ENCODE assay signal across 8 mouse cellular contexts in the genomic region with DNA sequence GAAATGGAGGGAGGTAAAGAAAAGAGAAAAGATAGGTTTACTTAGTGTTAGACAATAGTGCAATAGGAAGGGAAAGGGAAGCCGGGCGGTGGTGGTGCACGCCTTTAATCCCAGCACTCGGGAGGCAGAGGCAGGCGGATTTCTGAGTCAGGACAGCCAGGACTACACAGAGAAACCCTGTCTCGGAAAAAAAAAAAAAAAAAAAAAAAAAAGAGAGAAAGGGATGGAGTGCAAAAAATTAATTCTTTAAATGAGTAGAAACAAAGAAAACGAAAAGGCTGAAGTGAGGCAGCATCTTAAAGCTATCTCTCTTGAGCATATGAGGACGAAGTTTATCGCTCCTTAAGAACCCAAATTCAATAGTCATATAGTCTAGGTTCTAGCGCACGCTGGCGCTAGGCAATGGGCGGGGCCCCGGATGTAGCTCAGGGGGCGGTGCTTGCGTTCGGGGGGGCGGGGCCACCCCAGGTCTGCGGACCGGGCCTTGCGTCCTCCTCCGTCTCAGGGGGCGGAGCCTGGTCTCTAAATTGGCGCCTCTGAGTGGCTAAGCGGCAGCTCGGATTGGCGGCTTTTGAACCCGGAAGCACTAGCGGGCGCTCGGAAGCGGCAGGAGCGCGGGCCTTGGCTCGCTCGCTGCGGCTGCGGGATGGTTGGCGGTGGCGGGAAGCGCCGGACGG. TPM values are rescaled to one million over a fixed set of nuclear protein-coding genes. Genes with fewer than 3 reads are reported as not detected.
DNase-seq lines count a peak whose midpoint lies in the region; ATAC-seq and TF ChIP-seq lines count a peak whose summit lies in the region.

Gene Hpf1 (plus strand): TSS at position 576 of the 677 bp plus-strand sequence.

- TF ChIP-seq CTCF in C2C12 (IDR thresholded peaks at IDR 0.05; ENCODE audit: control insufficient read depth, insufficient read depth, insufficient read length), result no peak
- TF ChIP-seq CTCF in brain, embryonic 14.5 days (IDR thresholded peaks at IDR 0.05; ENCODE audit: borderline replicate concordance, extremely low read depth, insufficient read depth, insufficient read length), result no peak
- TF ChIP-seq CTCF in liver, adult 2 months (IDR thresholded peaks at IDR 0.05; ENCODE audit: low read depth, low read length), result no peak

- H3ac ChIP-seq in C2C12 (ENCODE audit: control insufficient read depth, insufficient read length, low read depth), result peak within 1 kb of the TSS; percentile 99
- peak within 1 kb of the TSS; percentile 66 for H3ac ChIP-seq in myocyte (ENCODE audit: control insufficient read depth, insufficient read length)

- peaks cover 45% of the 10 kb centered on the region for H3K4me1 ChIP-seq in erythroblast, embryonic 14.5 days (ENCODE audit: control insufficient read depth)
- H3K4me1 ChIP-seq in heart, embryonic 11.5 days (ENCODE audit: control insufficient read depth, insufficient read depth, low read length), result peaks cover 16% of the 10 kb centered on the region
- H3K4me1 ChIP-seq in kidney, embryonic 16.5 days (ENCODE audit: insufficient read depth, low read length), result peaks cover 13% of the 10 kb centered on the region
- peaks cover 7% of the 10 kb centered on the region; the same call in 1 of the 2 replicates for H3K4me1 ChIP-seq in liver, adult 2 months (ENCODE audit: control insufficient read depth, insufficient read depth, low read length)

- peak; percentile 99 for DNase-seq in brain, embryonic 14.5 days (ENCODE audit: low read depth)
- DNase-seq in liver, adult 2 months (ENCODE audit: extremely low read depth, low read depth, low spot score), result peak; percentile 89
- DNase-seq in splenic B cell, adult 2 months (ENCODE audit: low read depth, low spot score), result peak; percentile 99

- H3K27ac ChIP-seq in heart, embryonic 11.5 days (ENCODE audit: low read depth, low read length), result no peak within 1 kb of the TSS
- 0 out of 2 replicates have a peak within 1 kb of the TSS, but pooled peaks have one; percentile 43 for H3K27ac ChIP-seq in kidney, embryonic 16.5 days (ENCODE audit: low read length)
- no peak within 1 kb of the TSS for H3K27ac ChIP-seq in liver, adult 2 months (replicated peaks; ENCODE audit: insufficient read depth, low read depth, low read length)

- H3K79me2 ChIP-seq in C2C12 (ENCODE audit: control insufficient read depth, insufficient read depth), result peaks cover 47% of the 10 kb centered on the region
- peaks cover 8% of the 10 kb centered on the region; the same call in 1 of the 2 replicates for H3K79me2 ChIP-seq in liver, adult 2 months (ENCODE audit: control insufficient read depth, insufficient read depth, low read length)
- H3K79me2 ChIP-seq in myocyte (ENCODE audit: control insufficient read depth, insufficient read depth), result peaks cover 45% of the 10 kb centered on the region

- H3K27me3 ChIP-seq in C2C12 (ENCODE audit: control insufficient read depth, insufficient read depth, insufficient read length) (no peaks in the 10 kb centered on the region), myocyte (ENCODE audit: control insufficient read depth, insufficient read depth, insufficient read length) (no peaks in the 10 kb centered on the region)
- H3K27me3 ChIP-seq in erythroblast, embryonic 14.5 days (ENCODE audit: control insufficient read depth), result no peaks in the 10 kb centered on the region
- no peaks in the 10 kb centered on the region for H3K27me3 ChIP-seq in heart, embryonic 11.5 days (ENCODE audit: control insufficient read depth, insufficient read depth, low read length)
- no peaks in the 10 kb centered on the region for H3K27me3 ChIP-seq in kidney, embryonic 16.5 days (ENCODE audit: insufficient read depth, low read length)
- no peaks in the 10 kb centered on the region for H3K27me3 ChIP-seq in liver, adult 2 months (ENCODE audit: control insufficient read depth, insufficient read depth, low read length)
- H3K27me3 ChIP-seq in splenic B cell, adult 2 months (ENCODE audit: control insufficient read depth, insufficient read depth, low read length, poor library complexity, severe bottlenecking), result no peaks in the 10 kb centered on the region

- peak; percentile 97 for ATAC-seq in heart, embryonic 11.5 days (replicated peaks; ENCODE audit: insufficient number of reproducible peaks, low FRiP score, low TSS enrichment)
- peak; percentile 98 for ATAC-seq in kidney, embryonic 16.5 days (ENCODE audit: low FRiP score, low TSS enrichment)

- peaks cover 5% of the 10 kb centered on the region; the same call in 1 of the 2 replicates for H3K9me3 ChIP-seq in erythroblast, embryonic 14.5 days (ENCODE audit: control insufficient read depth, low read length)
- no peaks in the 10 kb centered on the region for H3K9me3 ChIP-seq in heart, embryonic 11.5 days (replicated peaks; ENCODE audit: control insufficient read depth, low read length)
- no peaks in the 10 kb centered on the region for H3K9me3 ChIP-seq in kidney, embryonic 16.5 days (ENCODE audit: low read length)

- H3K36me3 ChIP-seq in C2C12 (ENCODE audit: control insufficient read depth, insufficient read depth) (peaks cover 31% of the 10 kb centered on the region), myocyte (ENCODE audit: control insufficient read depth, insufficient read depth) (peaks cover 13% of the 10 kb centered on the region)
- H3K36me3 ChIP-seq in erythroblast, embryonic 14.5 days (ENCODE audit: control insufficient read depth), result peaks cover 38% of the 10 kb centered on the region
- no peaks in the 10 kb centered on the region for H3K36me3 ChIP-seq in heart, embryonic 11.5 days (ENCODE audit: control insufficient read depth, insufficient read depth, low read length)
- H3K36me3 ChIP-seq in kidney, embryonic 16.5 days (ENCODE audit: insufficient read depth, low read length), result peaks cover 6% of the 10 kb centered on the region; the same call in 1 of the 2 replicates
- no peaks in the 10 kb centered on the region for H3K36me3 ChIP-seq in liver, adult 2 months (ENCODE audit: control insufficient read depth, insufficient read depth, low read length)
- no peaks in the 10 kb centered on the region; the same call in 1 of the 2 replicates for H3K36me3 ChIP-seq in splenic B cell, adult 2 months (ENCODE audit: control insufficient read depth, insufficient read depth, low read length, poor library complexity, severe bottlenecking)

- H3K4me2 ChIP-seq in heart, embryonic 11.5 days, result peak within 1 kb of the TSS; percentile 82
- H3K4me2 ChIP-seq in kidney, embryonic 16.5 days (replicated peaks; ENCODE audit: low read depth, low read length), result peak within 1 kb of the TSS; percentile 90
- peak within 1 kb of the TSS; percentile 73 for H3K4me2 ChIP-seq in myocyte (ENCODE audit: low read depth)

- peak within 1 kb of the TSS; percentile 85 for H3K9ac ChIP-seq in heart, embryonic 11.5 days (ENCODE audit: low read depth, low read length)
- H3K9ac ChIP-seq in kidney, embryonic 16.5 days (replicated peaks; ENCODE audit: low read length), result peak within 1 kb of the TSS; percentile 81
- peak within 1 kb of the TSS; percentile 77 for H3K9ac ChIP-seq in liver, adult 2 months (ENCODE audit: low read depth, low read length)

- H3K4me3 ChIP-seq in C2C12 (ENCODE audit: insufficient read depth, poor library complexity, severe bottlenecking), result peak within 1 kb of the TSS; percentile 74
- peak within 1 kb of the TSS; percentile 88 for H3K4me3 ChIP-seq in erythroblast, embryonic 14.5 days (replicated peaks)
- H3K4me3 ChIP-seq in heart, embryonic 11.5 days (ENCODE audit: low read depth, low read length), result peak within 1 kb of the TSS; percentile 78
- peak within 1 kb of the TSS; percentile 84 for H3K4me3 ChIP-seq in kidney, embryonic 16.5 days (ENCODE audit: low read length)
- H3K4me3 ChIP-seq in liver, adult 2 months (ENCODE audit: insufficient read depth, low read depth, low read length), result peak within 1 kb of the TSS; percentile 98
- H3K4me3 ChIP-seq in myocyte, result peak within 1 kb of the TSS; percentile 52

- H3K79me3 ChIP-seq in C2C12 (ENCODE audit: low read depth), result peaks cover 45% of the 10 kb centered on the region

- TF ChIP-seq POLR2A in brain, embryonic 14.5 days (IDR thresholded peaks at IDR 0.05; ENCODE audit: borderline replicate concordance, extremely low read depth, insufficient read depth, insufficient read length, poor library complexity, severe bottlenecking), result peak; percentile 92
- TF ChIP-seq POLR2A in liver, adult 2 months (IDR thresholded peaks at IDR 0.05; ENCODE audit: extremely low read depth, insufficient read depth, low read length), result peak; percentile 39; the same call in 1 of the 2 replicates
- peak; percentile 76 for TF ChIP-seq POLR2A in myocyte (IDR thresholded peaks at IDR 0.05; ENCODE audit: insufficient read length, low read depth)

- 5% methylated on average over 43 of the region's 43 CpGs for WGBS in heart, embryonic 11.5 days (ENCODE audit: insufficient replicate concordance)
- 6% methylated on average over 40 of the region's 43 CpGs for WGBS in kidney, embryonic 16.5 days
- WGBS in liver, adult 2 months, result 5% methylated on average over 43 of the region's 43 CpGs

TF ChIP-seq in C2C12, 6 proteins besides CTCF, POLR2A, EP300 and RAD21:
- TF ChIP-seq USF1 (IDR thresholded peaks at IDR 0.05; ENCODE audit: low read depth) (no peak), MYOG (IDR thresholded peaks at IDR 0.05; ENCODE audit: control insufficient read depth, extremely low read depth, insufficient read length) (no peak), MYOD1 (IDR thresholded peaks at IDR 0.05; ENCODE audit: control insufficient read depth, insufficient read length, low read depth) (no peak), FOSL1 (IDR thresholded peaks at IDR 0.05; ENCODE audit: insufficient read depth, low read length, poor library complexity, severe bottlenecking) (no peak), MAX (IDR thresholded peaks at IDR 0.05) (no peak), CEBPB (IDR thresholded peaks at IDR 0.05; ENCODE audit: low read depth) (no peak)

TF ChIP-seq in myocyte, 11 proteins besides CTCF, POLR2A, EP300 and RAD21:
- TF ChIP-seq MYOG (IDR thresholded peaks at IDR 0.05; ENCODE audit: control insufficient read depth in 1 of 3, insufficient read depth in 1 of 3, insufficient read length in 2 of 3, low read depth in 2 of 3) (peak in 1 of 3 experiments; percentile 1), E2F4 (IDR thresholded peaks at IDR 0.05; ENCODE audit: insufficient read depth) (peak; percentile 56), SRF (IDR thresholded peaks at IDR 0.05; ENCODE audit: control insufficient read depth, insufficient read length, low read depth) (peak; percentile 23), POLR2AphosphoS2 (IDR thresholded peaks at IDR 0.05; ENCODE audit: insufficient read length, low read depth) (peak; percentile 66), TCF12 (IDR thresholded peaks at IDR 0.05; ENCODE audit: insufficient read depth, poor library complexity, severe bottlenecking) (no peak), REST (IDR thresholded peaks at IDR 0.05; ENCODE audit: insufficient read depth, insufficient read length) (no peak)

RNA-seq across cellular contexts. Expression of gene Hpf1, which starts in this region (rescaled TPM):
- 59.5 TPM for polyA plus RNA-seq in C2C12 (2012; fragmentation: generic; extraction: Trizol)
- polyA plus RNA-seq in brain, embryonic 14.5 days (2012; rRNA removed), result 54.7 and 60.6 TPM in 2 replicates
- polyA plus RNA-seq in erythroblast, embryonic 14.5 days (2012), result 0.84 and 1.7 TPM in 2 replicates
- 75.0 and 75.8 TPM in 2 replicates for polyA plus RNA-seq in heart, embryonic 11.5 days (2014; fragmentation: Nextera tagmentation; extraction: Ambion mirVana)
- polyA plus RNA-seq in kidney, embryonic 16.5 days (2015; fragmentation: Nextera tagmentation; extraction: Ambion mirVana), result 100 and 112 TPM in 2 replicates
- 6.0 and 8.8 TPM in 2 replicates for total RNA-seq in liver, adult 2 months (2014; rRNA removed)
- 2.0 and 2.8 TPM in 2 replicates for polyA plus RNA-seq in liver, adult 2 months (2012; rRNA removed)
- 34.6 TPM for polyA plus RNA-seq in myocyte (2012; fragmentation: generic; extraction: Trizol)

Comparison
In these comparisons a context has a peak if more than half of its experiments do, and no peak if none do; other contexts are left out.
1. POLR2A ChIP-seq: peak in every context shown above with its lines; median percentile 92 in brain, embryonic 14.5 days; 76 in myocyte; 39 in liver, adult 2 months.